Mouse (Mus musculus) spleen, postnatal 36 days (tissue): ENCODE measurements around the gene Acot1.

ENCODE experiments used
- DNase-seq, 2 experiments: peaks; one replicate each; pipeline ENCODE4 v3.0.0; 2022; ENCODE audit warnings: low spot score in 2 of 2, mixed read lengths in 1 of 2

Acot1 gene

GRCm38 (mm10) chr12:84063228-84063627 is 53.9 kb downstream of the Acot1 start:
- no peak for DNase-seq

GRCm38 (mm10) chr12:84063833-84064232 is 54.5 kb downstream of the Acot1 start:
- DNase-seq: no peak

GRCm38 (mm10) chr12:84064621-84065020 is 55.3 kb downstream of the Acot1 start:
- no peak for DNase-seq

- DNase-seq: no peak
These were observed 58.5 kb downstream of the Acot1 start for GRCm38 (mm10) chr12:84067752-84068151.
